ENCODE assay signal across 19 mouse cellular contexts in the genomic region with DNA sequence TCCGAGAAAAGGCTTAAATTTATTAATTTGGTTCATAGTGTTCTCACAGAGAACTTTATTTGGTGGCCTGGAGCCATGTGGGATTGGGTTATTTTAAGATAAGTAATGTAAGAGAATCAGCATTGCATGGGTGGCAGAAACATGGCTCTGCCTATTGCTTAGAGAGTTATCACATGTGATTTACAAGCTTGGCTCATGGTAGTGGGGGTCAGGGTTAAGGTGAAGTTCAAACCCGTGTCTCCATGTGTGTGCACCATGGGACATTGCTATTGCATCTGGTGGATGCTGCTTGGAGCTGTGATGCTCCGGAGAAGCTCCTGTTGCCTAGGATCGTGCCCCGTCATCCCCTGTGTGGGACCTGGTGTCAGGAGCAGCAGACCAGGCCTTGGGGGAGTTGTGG.
"Had no signal": no experiment of that assay in that cellular context is flagged by ENCODE, and none has a peak within 500 bp of the region (broad histone marks: within the 10 kb centered on the region; RNA-seq: fewer than 3 reads in every experiment).

No protein-coding gene starts in this region.

- H3K36me3 ChIP-seq: midbrain, embryonic 10.5 days; midbrain, embryonic 13.5 days; midbrain, embryonic 15.5 days had no signal

- H3K27me3 ChIP-seq: midbrain, embryonic 13.5 days; midbrain, embryonic 15.5 days; neural tube, embryonic 13.5 days; neural tube, embryonic 15.5 days had no signal

- ATAC-seq: midbrain, embryonic 13.5 days; midbrain, embryonic 15.5 days had no signal

- H3K9ac ChIP-seq: liver, embryonic 14.5 days; lung, embryonic 14.5 days; midbrain, embryonic 13.5 days; midbrain, embryonic 15.5 days; neural tube, embryonic 13.5 days; neural tube, embryonic 15.5 days had no signal

- H3K4me2 ChIP-seq: lung, embryonic 14.5 days; midbrain, embryonic 13.5 days; midbrain, embryonic 15.5 days; neural tube, embryonic 13.5 days; neural tube, embryonic 15.5 days had no signal

- H3K9me3 ChIP-seq: midbrain, embryonic 10.5 days; midbrain, embryonic 13.5 days; midbrain, embryonic 15.5 days; neural tube, embryonic 13.5 days; neural tube, embryonic 15.5 days had no signal

- DNase-seq: lung, adult 18-20 months; lung, embryonic 14.5 days; lung, postnatal 10 days; lung, postnatal 4 days; retina, postnatal 1 day; right cerebral cortex, adult 18-20 months; right cerebral cortex, postnatal 25 days; right cerebral cortex, postnatal 4 days; spleen, adult 18-20 months; thymus, adult 18-20 months; thymus, postnatal 14 days; thymus, postnatal 36 days had no signal

- H3K4me3 ChIP-seq: midbrain, embryonic 10.5 days; midbrain, embryonic 13.5 days; midbrain, embryonic 15.5 days; myocyte; neural tube, embryonic 13.5 days; neural tube, embryonic 15.5 days had no signal

- H3K4me1 ChIP-seq: midbrain, embryonic 13.5 days; midbrain, embryonic 15.5 days; neural tube, embryonic 13.5 days; neural tube, embryonic 15.5 days had no signal

- H3K27ac ChIP-seq: liver, embryonic 14.5 days; midbrain, embryonic 10.5 days; midbrain, embryonic 13.5 days; midbrain, embryonic 15.5 days; neural tube, embryonic 13.5 days; neural tube, embryonic 15.5 days had no signal
